Mouse (Mus musculus) limb, embryonic 10.5 days (tissue): Measurements from ENCODE around the gene Gm13539. TPM values are rescaled to one million over a fixed set of nuclear protein-coding genes. Genes with fewer than 3 reads are reported as not detected.

Source experiments
- polyA plus RNA-seq: library from polyadenylated mRNA; unstranded; fragments of >200 nt; fragmentation: Nextera tagmentation; extraction: Ambion mirVana; gene quantifications from 2 replicates; pipeline ENCODE4 v1.2.1, GENCODE M21; 2016

The Gm13539 gene
- polyA plus RNA-seq, 1 experiment from 2014 or later: not detected

Other genes starting within 250 kb of the Gm13539 start
- gene Traf2, start 235.3 kb upstream of the Gm13539 start, polyA plus RNA-seq: 46.1 and 46.2 TPM in 2 replicates
- gene Edf1, start 224.4 kb upstream of the Gm13539 start, polyA plus RNA-seq: 307 and 320 TPM in 2 replicates
- gene Mamdc4, start 207.4 kb upstream of the Gm13539 start, polyA plus RNA-seq: 2.3 and 8.2 TPM in 2 replicates
- gene Phpt1, start 207.0 kb upstream of the Gm13539 start, polyA plus RNA-seq: 157 and 161 TPM in 2 replicates
- 0.06 and 0.08 TPM in 2 replicates for gene Ajm1, start 200.5 kb upstream of the Gm13539 start, polyA plus RNA-seq
- gene Rabl6, start 173.7 kb upstream of the Gm13539 start, polyA plus RNA-seq: 83.3 and 88.5 TPM in 2 replicates
- gene Ccdc183, start 164.6 kb upstream of the Gm13539 start, polyA plus RNA-seq: 0.13 TPM in 1 of 2 replicates, not detected in the other
- 17.0 and 20.7 TPM in 2 replicates for gene Tmem141, start 160.3 kb upstream of the Gm13539 start, polyA plus RNA-seq
- gene Fcna, start 154.2 kb upstream of the Gm13539 start, polyA plus RNA-seq: 0.34 and 0.43 TPM in 2 replicates
- gene Lcn8, start 129.1 kb upstream of the Gm13539 start, polyA plus RNA-seq: not detected in 2 replicates
- gene Lcn5, start 124.3 kb upstream of the Gm13539 start, polyA plus RNA-seq: not detected in 2 replicates
- not detected in 2 replicates for gene Lcn6, start 105.5 kb upstream of the Gm13539 start, polyA plus RNA-seq
- gene Lcn10, start 99.5 kb upstream of the Gm13539 start, polyA plus RNA-seq: not detected in 2 replicates
- not detected in 2 replicates for gene Obp2a, start 82.2 kb upstream of the Gm13539 start, polyA plus RNA-seq
- gene Bmyc, start 75.5 kb upstream of the Gm13539 start, polyA plus RNA-seq: 73.4 and 77.5 TPM in 2 replicates
- gene Obp2b, start 45.2 kb upstream of the Gm13539 start, polyA plus RNA-seq: not detected in 2 replicates
- gene Lcn3, start 16.7 kb upstream of the Gm13539 start, polyA plus RNA-seq: not detected in 2 replicates
- not detected in 2 replicates for gene Lcn11, start 5.2 kb upstream of the Gm13539 start, polyA plus RNA-seq
- not detected in 2 replicates for gene Glt6d1, start 33.6 kb downstream of the Gm13539 start, polyA plus RNA-seq
- not detected in 2 replicates for gene Lcn9, start 40.9 kb downstream of the Gm13539 start, polyA plus RNA-seq
- not detected in 2 replicates for gene Sohlh1, start 65.0 kb downstream of the Gm13539 start, polyA plus RNA-seq
- 0.20 TPM in 1 of 2 replicates, not detected in the other for gene Kcnt1, start 81.5 kb downstream of the Gm13539 start, polyA plus RNA-seq
- 30.5 and 34.7 TPM in 2 replicates for gene Camsap1, start 201.0 kb downstream of the Gm13539 start, polyA plus RNA-seq
- gene Ubac1, start 239.5 kb downstream of the Gm13539 start, polyA plus RNA-seq: 95.5 and 95.6 TPM in 2 replicates